Mouse (Mus musculus) hindbrain, postnatal 0 days (tissue): Measurements from ENCODE around the gene Cct4. TPM values are rescaled to one million over a fixed set of nuclear protein-coding genes. Genes with fewer than 3 reads are reported as not detected.

Experiments
- ATAC-seq: fragments of 200-750 bp; cut with Nextera tagmentation; 2 replicates; pipeline ENCODE4 v1.8.0; 2017; ENCODE audit warnings: mild to moderate bottlenecking, moderate TSS enrichment, moderate library complexity
- DNase-seq: peaks from one replicate; pipeline ENCODE4 v3.0.0-alpha.2; 2015; ENCODE audit warnings: low spot score
- H3K27ac ChIP-seq: fragments of 300-500 bp; sonication (generic); 2 replicates; pipeline ENCODE4 v1.5.1; 2014; ENCODE audit warnings: mild to moderate bottlenecking
- H3K27me3 ChIP-seq: fragments of 300-500 bp; sonication (generic); 2 replicates; pipeline ENCODE4 v1.6.1; 2014; ENCODE audit warnings: low read length, mixed read lengths; ENCODE audit not compliant: insufficient read depth
- H3K36me3 ChIP-seq: fragments of 300-500 bp; sonication (generic); 2 replicates; pipeline ENCODE4 v1.6.1; 2014; ENCODE audit warnings: low read length, mixed read lengths; ENCODE audit not compliant: insufficient read depth
- H3K4me1 ChIP-seq: fragments of 300-500 bp; sonication (generic); 2 replicates; pipeline ENCODE4 v1.6.1; 2014; ENCODE audit warnings: antibody characterized with exemption, low read length, mixed read lengths; ENCODE audit not compliant: insufficient read depth
- H3K4me2 ChIP-seq: fragments of 300-500 bp; sonication (generic); 2 replicates; pipeline ENCODE4 v1.6.1; 2014; ENCODE audit warnings: low read depth, mild to moderate bottlenecking, low read length, moderate library complexity, mixed read lengths
- H3K4me3 ChIP-seq: fragments of 300-500 bp; sonication (generic); 2 replicates; pipeline ENCODE4 v1.5.1; 2014; ENCODE audit warnings: low read length
- H3K9ac ChIP-seq: fragments of 300-500 bp; sonication (generic); replicated peaks from 2 replicates; pipeline ENCODE4 v1.6.1; 2014; ENCODE audit warnings: mild to moderate bottlenecking, low read length, moderate library complexity, mixed read lengths
- H3K9me3 ChIP-seq: fragments of 300-500 bp; sonication (generic); 2 replicates; pipeline ENCODE4 v1.6.1; 2016; ENCODE audit warnings: low read length, mixed read lengths
- CTCF ChIP-seq: IDR thresholded peaks from 2 replicates; pipeline ENCODE4 v1.5.1; 2016; ENCODE audit warnings: antibody characterized with exemption, control low read depth, low read depth
- WGBS: fragments of 180-500 bp; shearing (Covaris S2); extraction: QIAGEN DNeasy Blood & Tissue Kit; methylation state at CpG from one replicate; pipeline ENCODE4 v1.1.7; 2014; 5-methylcytosine and 5-hydroxymethylcytosine counted together
- polyA plus RNA-seq: library from polyadenylated mRNA; unstranded; fragments of >200 nt; fragmentation: Nextera tagmentation; extraction: Ambion mirVana; gene quantifications from 2 replicates; pipeline ENCODE4 v1.2.1, GENCODE M21; 2015
- total RNA-seq: library from RNA; depleted of rRNA; stranded (reverse); fragments of >200 nt; gene quantifications from 2 replicates; pipeline ENCODE4 v1.2.3, GENCODE M21; 2014

The Cct4 gene
- total and polyA plus RNA-seq, 2 experiments from 2014 or later = 143 to 220 TPM

DNA sequence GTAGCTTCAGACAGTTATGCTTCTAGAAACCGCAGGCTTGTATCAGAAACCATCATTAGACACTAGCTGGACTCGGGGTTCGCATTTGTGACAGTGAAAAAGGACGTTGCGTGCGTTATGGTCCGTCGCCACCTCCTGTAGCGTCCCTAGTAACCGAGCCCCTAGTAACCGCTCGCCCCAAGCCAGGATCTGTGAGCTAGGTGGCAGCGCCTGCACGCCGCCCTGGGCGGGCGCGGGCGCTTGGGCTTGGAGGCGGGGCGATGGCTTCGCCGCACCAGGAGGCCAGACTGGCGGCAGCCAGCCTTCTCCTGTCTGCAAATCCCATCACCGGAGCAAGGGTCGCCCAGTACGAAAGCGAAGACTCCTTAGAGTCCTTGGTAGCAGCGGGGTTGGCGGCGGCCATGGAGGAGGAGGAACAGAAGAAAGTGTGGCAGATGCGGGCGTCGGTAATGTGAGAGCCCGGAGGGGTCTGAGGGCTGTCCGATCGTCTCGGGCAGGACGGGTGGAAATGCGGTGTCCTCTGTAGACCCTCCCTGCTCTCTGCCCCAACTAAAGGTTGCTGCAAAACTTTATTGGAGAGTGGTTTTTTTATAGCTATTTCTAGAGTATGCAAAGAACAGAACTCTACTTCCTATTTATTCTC is 18.0 kb downstream of the Cct4 start:
- Histone ChIP-seq H3K27me3 (no peaks in the 10 kb centered on the region), H3K4me1 (no peaks in the 10 kb centered on the region), H3K4me3 (peak overlapping the region; percentile 57), H3K4me2 (peak overlapping the region; percentile 58), H3K27ac (peak overlapping the region; percentile 95), H3K9ac (peak overlapping the region; percentile 59), H3K9me3 (no peaks in the 10 kb centered on the region), H3K36me3 (peaks cover 10% of the 10 kb centered on the region)
- ATAC-seq (peak; percentile 93), DNase-seq (peak; percentile 93)
- WGBS = under 1% methylated on average over 40 of the region's 40 CpGs
- TF ChIP-seq CTCF = peak; percentile 29; the same call in 1 of the 2 replicates

GRCm38 (mm10) chr11:23008824-23009200 is 18.5 kb downstream of the Cct4 start:
- no peaks in the 10 kb centered on the region for H3K27me3 ChIP-seq
- DNase-seq (no peak), ATAC-seq (no peak)
- peaks cover 5% of the 10 kb centered on the region; the same call in 1 of the 2 replicates for H3K36me3 ChIP-seq
- H3K4me3 ChIP-seq = peak overlapping the region; percentile 57
- H3K27ac ChIP-seq = peak overlapping the region; percentile 95; the same call in 1 of the 2 replicates
- peak overlapping the region; percentile 58 for H3K4me2 ChIP-seq
- peak overlapping the region; percentile 59; the same call in 1 of the 2 replicates for H3K9ac ChIP-seq
- H3K9me3 ChIP-seq = no peaks in the 10 kb centered on the region
- WGBS = 27% methylated on average over 4 of the region's 4 CpGs
- no peaks in the 10 kb centered on the region for H3K4me1 ChIP-seq
- no peak for TF ChIP-seq CTCF

- Histone ChIP-seq H3K9ac (no peak overlapping the region), H3K4me2 (no peak overlapping the region), H3K27ac (no peak overlapping the region), H3K4me3 (no peak overlapping the region), H3K9me3 (no peaks in the 10 kb centered on the region), H3K27me3 (no peaks in the 10 kb centered on the region), H3K4me1 (no peaks in the 10 kb centered on the region), H3K36me3 (no peaks in the 10 kb centered on the region)
- no peak for TF ChIP-seq CTCF
- 85% methylated on average over 1 of the region's 1 CpGs for WGBS
- ATAC-seq (no peak), DNase-seq (no peak)
These were observed 22.8 kb downstream of the Cct4 start for GRCm38 (mm10) chr11:23013096-23013495.

DNA sequence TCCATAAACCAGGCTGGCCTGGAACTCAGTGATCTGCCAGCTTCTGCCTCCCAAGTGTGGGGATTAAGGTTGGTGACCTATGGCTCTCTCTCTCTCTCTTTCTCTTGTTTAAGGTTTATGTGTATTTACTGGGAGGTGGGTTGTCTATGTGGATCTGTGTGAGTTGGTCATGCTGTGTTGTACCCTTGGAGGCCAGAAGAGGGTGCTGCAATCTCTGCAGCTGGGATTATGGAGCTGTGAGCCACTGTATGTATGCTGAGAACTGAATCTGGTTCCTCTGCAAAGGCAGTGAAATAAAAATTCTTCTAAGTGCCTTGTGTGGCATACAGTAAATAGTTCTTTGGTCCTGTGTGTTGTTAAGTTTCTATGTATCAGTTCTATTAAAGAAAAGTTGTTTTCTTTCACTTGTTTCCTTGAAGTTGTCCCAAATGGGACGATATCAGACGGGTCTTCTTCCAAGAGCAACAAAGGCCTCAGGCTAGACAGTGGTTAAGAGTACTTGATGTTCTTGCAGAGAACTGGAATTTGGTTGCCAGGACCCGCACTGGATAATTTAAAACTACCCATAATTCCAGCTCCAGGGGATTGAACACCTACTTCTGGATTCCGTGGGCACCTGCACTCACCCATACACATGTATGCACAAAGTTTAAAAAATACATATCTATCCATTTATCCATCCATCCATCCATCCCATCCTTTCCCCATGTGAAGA is 23.4 kb downstream of the Cct4 start:
- H3K4me3 ChIP-seq = no peak overlapping the region
- ATAC-seq (no peak), DNase-seq (no peak)
- H3K4me1 ChIP-seq = no peaks in the 10 kb centered on the region
- no peak overlapping the region for H3K27ac ChIP-seq
- WGBS = 89% methylated on average over 4 of the region's 4 CpGs
- H3K9ac ChIP-seq = no peak overlapping the region
- no peaks in the 10 kb centered on the region for H3K27me3 ChIP-seq
- no peaks in the 10 kb centered on the region for H3K9me3 ChIP-seq
- H3K36me3 ChIP-seq = no peaks in the 10 kb centered on the region
- peak; percentile 52 for TF ChIP-seq CTCF
- H3K4me2 ChIP-seq = no peak overlapping the region

DNA sequence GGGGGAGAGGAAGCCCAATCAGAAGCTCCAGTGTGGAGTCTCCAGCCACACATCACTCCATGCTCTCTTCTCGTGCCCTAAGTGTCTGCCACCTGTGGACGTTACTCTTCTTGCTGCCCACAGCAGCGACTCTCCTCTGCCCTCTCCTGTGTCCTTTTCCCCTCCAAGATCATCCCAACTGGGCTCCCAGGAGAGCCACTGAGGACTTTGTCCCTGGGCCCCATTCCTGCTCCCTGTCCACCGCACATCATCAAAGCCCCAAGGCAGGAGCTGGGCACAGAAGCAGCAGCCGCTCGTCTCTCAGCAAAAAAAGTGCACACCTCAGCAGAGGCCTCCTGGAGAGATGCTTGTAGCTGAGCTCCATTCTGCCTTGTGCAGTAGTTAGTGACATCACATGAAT is 24.7 kb downstream of the Cct4 start:
- no peak overlapping the region for H3K9ac ChIP-seq
- WGBS = 71% methylated on average over 6 of the region's 6 CpGs
- no peak for TF ChIP-seq CTCF
- DNase-seq (no peak), ATAC-seq (no peak)
- no peaks in the 10 kb centered on the region for H3K9me3 ChIP-seq
- no peak overlapping the region for H3K4me2 ChIP-seq
- no peaks in the 10 kb centered on the region for H3K27me3 ChIP-seq
- H3K4me3 ChIP-seq = no peak overlapping the region
- no peak overlapping the region for H3K27ac ChIP-seq
- no peaks in the 10 kb centered on the region for H3K4me1 ChIP-seq
- no peaks in the 10 kb centered on the region for H3K36me3 ChIP-seq

DNA sequence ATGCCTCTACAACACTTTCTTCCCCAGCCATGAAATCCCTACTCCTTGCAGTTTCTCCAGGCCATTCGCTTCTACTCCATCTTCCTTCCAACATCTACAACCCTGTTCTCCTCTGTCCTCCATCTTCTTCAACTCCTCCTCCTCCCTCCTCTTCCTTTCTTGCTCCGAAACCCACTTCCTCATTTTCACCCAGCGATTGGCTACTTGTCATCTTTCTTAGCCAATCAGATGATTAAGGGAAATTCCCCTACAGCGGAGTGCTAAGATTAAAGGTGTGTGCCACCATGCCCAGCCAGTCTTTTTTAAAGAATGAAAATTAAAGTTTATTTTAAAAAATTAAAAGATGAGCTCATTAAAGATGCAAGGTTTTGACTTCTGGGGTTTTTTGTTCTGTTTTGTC is 27.6 kb downstream of the Cct4 start:
- no peak overlapping the region for H3K4me3 ChIP-seq
- no peak overlapping the region for H3K9ac ChIP-seq
- 91% methylated on average over 4 of the region's 4 CpGs for WGBS
- no peaks in the 10 kb centered on the region for H3K36me3 ChIP-seq
- no peak overlapping the region for H3K27ac ChIP-seq
- H3K27me3 ChIP-seq = no peaks in the 10 kb centered on the region
- ATAC-seq (no peak), DNase-seq (no peak)
- TF ChIP-seq CTCF = no peak
- H3K9me3 ChIP-seq = no peaks in the 10 kb centered on the region
- no peak overlapping the region for H3K4me2 ChIP-seq
- no peaks in the 10 kb centered on the region for H3K4me1 ChIP-seq
